Mouse (Mus musculus) monocyte, adult 5-6 weeks (primary cell): ENCODE results near the gene Rtn1. TPM values are rescaled to one million over a fixed set of nuclear protein-coding genes. Genes with fewer than 3 reads are reported as not detected.
A peak's percentile ranks its signal among the peaks of the same experiment; 100 is the strongest.

ENCODE experiments used
- ATAC-seq: fragments of 153-309, 156-312 bp; replicated peaks from 2 replicates; pipeline ENCODE4 v1.8.0; 2017; ENCODE audit warnings: mild to moderate bottlenecking; ENCODE audit not compliant: low TSS enrichment, insufficient number of reproducible peaks, severe bottlenecking, poor library complexity, low FRiP score
- total RNA-seq: library from RNA; stranded (forward); fragments of 200-1000, 200-491, 200-594 nt; gene quantifications from 3 replicates; pipeline ENCODE4 v1.2.3, GENCODE M21; 2017

The Rtn1 gene
- total RNA-seq, 1 experiment from 2014 or later: 3.9 TPM

- no peak for ATAC-seq
Observed at GRCm38 (mm10) chr12:72388135-72388534, 20.7 kb downstream of the Rtn1 start.

DNA sequence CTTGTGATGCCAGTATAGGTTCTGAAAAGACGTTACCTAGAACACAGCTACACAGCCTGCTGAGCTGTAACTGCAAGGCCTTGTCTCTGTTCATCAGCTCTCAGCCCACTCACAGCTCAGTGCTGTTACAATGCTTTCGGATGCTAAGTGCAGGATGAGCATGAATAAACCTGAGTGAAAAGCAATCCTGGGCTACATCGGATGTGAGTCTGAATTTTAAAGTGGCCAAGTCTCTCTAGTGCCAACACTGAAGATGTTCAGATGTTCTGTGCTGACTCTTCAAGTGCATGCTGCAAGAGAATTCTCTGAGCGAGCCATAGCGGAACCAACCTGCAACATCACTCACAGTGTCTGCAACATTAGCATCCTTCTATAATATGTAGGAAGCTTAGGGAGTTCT is 32.5 kb downstream of the Rtn1 start:
- ATAC-seq: no peak

- ATAC-seq: no peak
Observed at GRCm38 (mm10) chr12:72374823-72375225, 34.0 kb downstream of the Rtn1 start.

DNA sequence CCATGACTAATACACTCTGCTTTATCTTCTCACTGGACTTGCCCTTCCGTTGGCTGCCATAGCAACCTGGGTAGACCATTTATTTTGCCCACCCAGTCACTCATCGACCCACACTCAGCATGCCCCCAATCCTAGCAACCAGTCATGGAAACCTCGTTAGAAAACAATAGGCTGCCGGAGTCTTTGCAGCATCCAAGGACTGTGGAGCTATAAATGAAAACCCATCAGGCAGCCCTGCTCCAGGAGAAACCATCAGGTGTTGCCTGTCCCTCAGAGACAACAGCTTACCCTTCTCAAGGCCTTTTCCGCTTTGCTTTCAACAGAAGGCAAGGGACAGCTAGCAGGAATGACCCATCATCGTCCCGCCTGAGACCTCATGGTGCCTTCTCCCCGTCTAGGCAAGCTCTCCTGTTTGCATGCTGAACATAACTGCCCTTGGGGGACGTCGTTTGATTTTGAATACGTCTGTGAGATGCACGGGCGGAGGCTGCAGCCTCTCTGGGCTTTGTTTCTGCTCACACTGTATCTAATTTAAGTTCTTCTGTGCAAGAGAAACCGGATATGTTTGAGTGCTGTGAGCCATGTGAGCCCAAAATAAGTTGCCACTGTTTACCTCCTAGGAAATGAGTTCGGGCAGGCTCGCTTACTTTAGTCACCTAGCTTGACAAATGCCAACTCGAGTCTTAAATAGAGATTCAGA is 34.8 kb downstream of the Rtn1 start:
- ATAC-seq: no peak

DNA sequence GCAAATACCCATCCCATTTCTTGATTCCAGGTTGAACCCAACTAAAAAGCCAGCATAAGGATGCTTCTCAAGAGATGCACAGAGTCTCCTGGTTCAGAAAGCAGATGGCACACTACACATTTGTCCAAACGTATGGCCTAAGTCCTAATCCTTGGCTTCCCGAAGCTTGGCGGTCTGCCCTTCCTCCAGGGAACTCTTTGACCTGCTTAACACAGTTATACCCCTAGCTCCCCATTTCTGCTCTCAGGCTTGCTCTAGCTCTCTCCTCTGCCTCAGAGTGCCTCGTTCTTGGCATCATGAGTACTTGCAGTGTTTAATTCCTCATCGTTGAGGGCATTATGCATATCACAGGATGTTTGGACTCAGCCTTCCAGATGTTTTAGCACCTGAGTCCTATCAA is 38.8 kb downstream of the Rtn1 start:
- ATAC-seq: no peak

DNA sequence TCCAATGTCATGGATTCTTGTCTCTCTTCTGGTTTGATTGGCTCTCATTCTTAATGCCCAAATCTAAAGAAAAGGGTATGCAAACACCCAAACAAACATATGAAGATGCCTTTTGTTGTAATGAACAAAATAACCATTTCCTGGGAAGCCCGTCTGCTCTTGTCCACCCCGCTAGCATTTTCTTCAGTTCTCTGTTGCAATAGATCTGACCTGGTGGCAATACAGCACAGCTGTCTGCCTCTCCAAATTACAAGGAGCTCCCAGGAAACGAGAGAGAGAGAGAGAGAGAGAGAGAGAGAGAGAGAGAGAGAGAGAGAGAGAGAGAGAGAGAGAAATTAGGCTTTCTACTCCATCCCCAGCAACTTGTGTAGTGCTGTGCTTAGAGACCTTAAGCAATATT is 42.1 kb downstream of the Rtn1 start:
- no peak for ATAC-seq

DNA sequence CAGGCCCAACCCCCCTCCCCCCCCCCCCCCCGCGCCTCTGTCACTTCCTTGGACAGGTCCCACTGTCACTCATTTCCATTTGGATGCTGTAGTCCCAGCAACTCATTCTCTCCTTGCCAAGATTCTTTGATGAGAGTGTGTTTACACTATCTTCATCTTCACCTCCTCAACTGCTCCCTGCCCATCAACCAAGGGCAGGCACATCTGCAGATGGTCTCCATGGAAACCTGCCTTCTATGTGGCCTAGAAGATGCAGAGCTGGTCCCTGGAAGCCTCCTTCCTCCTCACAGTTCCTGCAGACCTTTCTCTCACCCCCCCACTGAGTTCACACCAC is 42.8 kb downstream of the Rtn1 start:
- no peak for ATAC-seq

GRCm38 (mm10) chr12:72365231-72366103 is 43.4 kb downstream of the Rtn1 start:
- no peak for ATAC-seq

DNA sequence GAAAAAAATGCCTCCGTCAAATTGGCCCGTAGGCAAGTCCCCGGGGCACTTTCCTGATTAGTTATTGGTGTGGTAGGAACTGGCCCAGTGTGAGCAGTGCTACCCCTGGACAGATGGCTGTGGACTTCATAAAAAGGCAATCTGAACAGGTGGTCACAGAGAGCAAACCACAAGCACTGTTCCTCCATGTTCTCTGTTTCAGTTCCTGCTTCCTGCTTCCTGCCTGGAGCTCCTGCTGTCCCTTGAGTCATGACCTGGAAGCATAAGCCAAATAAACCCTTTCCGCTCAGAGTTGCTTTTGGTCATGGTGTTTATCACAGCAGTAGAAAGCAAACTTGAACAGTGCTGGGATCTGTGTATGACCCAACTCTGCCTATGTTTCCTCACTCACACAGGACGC is 44.3 kb downstream of the Rtn1 start:
- no peak for ATAC-seq

DNA sequence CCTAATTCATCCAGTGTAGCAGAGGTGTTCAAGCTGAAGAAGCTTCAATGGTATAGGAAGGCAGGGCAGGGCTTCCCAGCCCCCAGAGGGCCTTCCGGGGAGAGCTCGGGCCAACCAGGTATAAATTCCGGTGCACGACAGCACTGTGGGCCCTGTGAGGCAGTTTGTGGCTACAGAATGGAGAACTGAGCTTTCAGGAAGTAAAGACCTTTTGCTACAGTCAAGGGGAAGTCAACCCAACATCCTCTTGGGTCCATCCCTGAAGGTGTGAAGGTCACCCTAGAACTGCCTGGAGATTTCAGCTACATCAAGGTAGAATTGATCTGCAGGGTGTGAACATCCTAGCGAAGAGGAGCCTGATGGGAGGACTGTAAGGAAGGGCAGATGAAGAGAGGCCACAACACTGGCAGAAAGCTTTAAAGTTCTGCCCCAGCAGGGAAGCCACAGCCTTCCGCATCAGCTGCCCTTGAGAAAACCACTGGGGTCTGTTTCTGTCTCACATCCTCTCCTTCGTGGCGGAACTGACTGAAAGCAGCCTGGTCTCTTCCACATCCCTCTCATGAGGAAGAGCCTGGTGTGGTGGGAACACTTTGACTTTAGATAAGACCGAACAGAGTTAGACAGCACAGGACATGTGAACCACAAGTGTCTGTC is 47.0 kb downstream of the Rtn1 start:
- peak; percentile 86 for ATAC-seq

DNA sequence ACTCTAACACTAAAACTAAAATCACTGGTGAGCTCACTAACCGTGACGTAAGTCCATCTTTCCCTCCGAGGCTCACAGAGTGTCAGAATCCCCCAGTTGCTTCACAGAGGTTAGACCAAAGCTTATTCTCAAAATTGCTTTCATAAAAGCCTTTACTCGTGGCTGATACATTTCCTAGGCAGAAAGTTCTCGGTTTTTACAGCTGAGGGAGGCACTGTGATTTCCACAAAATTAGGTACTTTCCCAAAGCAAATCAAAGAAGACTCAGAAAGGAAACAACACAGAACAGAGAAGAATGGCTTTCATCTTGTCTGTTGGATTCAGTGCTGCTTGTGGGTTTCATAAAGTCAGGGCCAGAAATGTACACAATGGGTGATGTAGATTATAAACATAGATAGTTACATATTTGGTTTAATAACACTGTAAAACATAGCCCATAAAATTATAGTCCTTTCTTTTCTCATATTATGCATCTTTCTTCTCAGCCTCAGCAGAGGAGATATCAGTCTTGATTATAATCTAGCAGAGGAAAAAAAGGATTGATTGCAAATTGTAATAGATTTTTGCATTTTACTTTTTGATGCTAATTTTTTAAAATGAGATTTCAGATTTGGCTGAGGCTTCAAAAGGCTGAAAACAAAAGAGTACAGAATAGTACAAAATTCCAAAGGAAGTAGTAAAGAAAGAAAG is 47.8 kb downstream of the Rtn1 start:
- no peak for ATAC-seq

GRCm38 (mm10) chr12:72359903-72360302 is 49.0 kb downstream of the Rtn1 start:
- no peak for ATAC-seq

- ATAC-seq: no peak
Observed at GRCm38 (mm10) chr12:72357667-72358420, 51.0 kb downstream of the Rtn1 start.

DNA sequence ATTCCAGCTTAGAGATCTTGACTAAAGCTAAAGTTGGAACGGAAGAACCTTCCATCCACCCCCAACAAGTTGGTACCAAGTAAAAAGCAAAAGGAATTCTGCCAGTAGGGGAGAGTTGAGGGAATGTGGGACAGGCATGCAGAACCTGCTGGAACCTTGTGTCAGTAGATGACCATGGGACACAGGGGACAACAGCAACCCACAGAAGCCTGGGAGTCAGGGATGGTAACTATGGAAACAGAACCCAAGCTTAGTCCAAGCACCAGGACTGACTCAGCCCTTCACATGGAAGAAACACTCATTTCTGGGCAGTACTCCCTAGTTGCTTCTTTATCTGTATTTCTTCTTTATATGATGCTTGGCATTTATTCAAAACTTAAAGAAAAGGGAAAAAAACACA is 54.6 kb downstream of the Rtn1 start:
- ATAC-seq: no peak

DNA sequence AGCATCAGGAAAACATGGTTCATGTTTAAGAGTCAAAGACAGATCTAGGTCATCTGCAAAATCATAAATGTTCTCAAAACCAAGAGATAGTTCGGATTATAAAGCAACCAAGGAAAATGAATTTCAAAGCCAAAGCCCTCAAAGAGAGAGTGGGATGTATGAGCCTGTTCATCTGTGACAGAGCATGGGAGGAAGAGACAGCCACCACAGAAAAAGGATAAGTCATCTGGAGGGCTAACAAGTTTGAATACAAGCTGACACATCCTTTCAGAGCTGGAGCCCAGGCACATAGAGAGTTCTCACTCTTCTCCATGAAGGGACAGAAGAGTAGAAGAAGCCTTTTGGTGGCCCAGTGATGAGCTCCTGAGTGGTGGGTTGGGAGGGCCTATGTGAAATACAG is 55.3 kb downstream of the Rtn1 start:
- no peak for ATAC-seq

- no peak for ATAC-seq
Observed at GRCm38 (mm10) chr12:72348508-72348907, 60.3 kb downstream of the Rtn1 start.

DNA sequence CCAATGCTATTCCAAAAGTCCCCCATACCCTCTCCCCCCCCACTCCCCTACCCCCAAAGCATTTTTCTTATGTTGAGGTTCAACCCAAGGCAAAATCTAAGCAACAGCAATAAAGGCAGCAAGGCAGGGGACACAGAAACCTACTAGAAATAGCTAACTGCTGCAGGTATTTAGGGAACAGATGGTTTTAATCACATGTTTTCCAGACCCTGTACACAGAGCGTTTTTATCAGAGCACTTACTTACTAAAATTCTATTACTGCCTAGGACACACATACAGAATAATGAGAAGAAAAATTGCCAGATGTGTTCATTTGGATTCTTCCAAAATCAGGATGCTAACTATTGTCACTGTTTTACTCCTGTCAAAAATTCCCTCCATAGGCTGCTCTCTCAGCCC is 61.7 kb downstream of the Rtn1 start:
- ATAC-seq: no peak

- ATAC-seq: no peak
Observed at GRCm38 (mm10) chr12:72343639-72344038, 65.2 kb downstream of the Rtn1 start.

DNA sequence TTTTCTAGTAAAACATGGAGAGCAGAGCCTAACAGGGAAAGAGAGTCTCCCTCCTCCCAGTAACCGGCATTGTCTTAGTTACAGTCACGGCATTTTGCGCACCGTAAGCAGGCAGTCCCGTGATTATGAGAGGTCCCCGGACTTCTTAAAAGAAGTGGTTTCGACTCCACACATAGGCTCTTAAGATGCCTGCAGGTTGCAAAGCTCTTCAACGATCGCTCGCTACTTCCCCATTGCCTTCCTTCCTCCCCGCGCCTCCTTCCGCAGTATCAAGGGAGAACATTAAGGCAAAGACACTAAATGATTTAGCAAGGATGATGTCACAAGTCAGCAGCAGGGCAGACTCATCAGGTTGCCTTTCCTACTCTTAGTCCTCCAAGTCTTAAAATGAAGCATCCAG is 72.8 kb downstream of the Rtn1 start:
- 0 out of 2 replicates have a peak, but pooled peaks have one; percentile 48 for ATAC-seq
